Mouse (Mus musculus) myocyte (in vitro differentiated cells): ENCODE measurements around the gene Snapc3. TPM values are rescaled to one million over a fixed set of nuclear protein-coding genes. Genes with fewer than 3 reads are reported as not detected.

Experiments
- H3K27me3 ChIP-seq: one replicate; pipeline ENCODE4 v1.6.1; 2011; ENCODE audit not compliant: control insufficient read depth, insufficient read depth, insufficient read length
- H3K36me3 ChIP-seq: one replicate; pipeline ENCODE4 v1.6.1; 2011; ENCODE audit not compliant: control insufficient read depth, insufficient read depth
- H3K4me2 ChIP-seq: one replicate; pipeline ENCODE4 v1.6.1; 2011; ENCODE audit warnings: low read depth, control low read depth
- H3K4me3 ChIP-seq: one replicate; pipeline ENCODE4 v1.5.1; 2011; ENCODE audit warnings: mild to moderate bottlenecking, control low read depth, moderate library complexity
- H3K79me2 ChIP-seq: one replicate; pipeline ENCODE4 v1.6.1; 2011; ENCODE audit not compliant: control insufficient read depth, insufficient read depth
- H3ac ChIP-seq: one replicate; pipeline ENCODE4 v1.6.1; 2011; ENCODE audit not compliant: control insufficient read depth, insufficient read length
- CEBPB ChIP-seq: IDR thresholded peaks from 2 replicates; pipeline ENCODE4 v1.6.1; 2011; ENCODE audit warnings: mild to moderate bottlenecking, moderate library complexity; ENCODE audit not compliant: poor library complexity, insufficient read depth, severe bottlenecking
- E2F4 ChIP-seq: IDR thresholded peaks from one replicate; pipeline ENCODE4 v1.6.1; 2011; ENCODE audit warnings: mild to moderate bottlenecking, control low read depth, moderate library complexity; ENCODE audit not compliant: insufficient read depth
- MAX ChIP-seq: IDR thresholded peaks from one replicate; pipeline ENCODE4 v1.6.1; 2011; ENCODE audit warnings: low read depth, mild to moderate bottlenecking, control low read depth
- MYOD1 ChIP-seq, 3 experiments: IDR thresholded peaks; one replicate each; pipeline ENCODE4 v1.6.1; 2011; ENCODE audit warnings: control low read depth in 2 of 3, low read depth in 2 of 3, mild to moderate bottlenecking in 2 of 3, moderate library complexity in 1 of 3; ENCODE audit not compliant: insufficient read length in 2 of 3, control insufficient read depth in 1 of 3
- MYOG ChIP-seq, 3 experiments: IDR thresholded peaks; one replicate each; pipeline ENCODE4 v1.6.1; 2011; ENCODE audit warnings: control low read depth in 2 of 3, low read depth in 2 of 3, mild to moderate bottlenecking in 2 of 3; ENCODE audit not compliant: insufficient read length in 2 of 3, control insufficient read depth in 1 of 3, insufficient read depth in 1 of 3
- POLR2A ChIP-seq: IDR thresholded peaks from one replicate; pipeline ENCODE4 v1.6.1; 2011; ENCODE audit warnings: low read depth, mild to moderate bottlenecking, control low read depth, moderate library complexity; ENCODE audit not compliant: insufficient read length
- POLR2AphosphoS2 ChIP-seq: IDR thresholded peaks from one replicate; pipeline ENCODE4 v1.6.1; 2011; ENCODE audit warnings: low read depth, control low read depth; ENCODE audit not compliant: insufficient read length
- REST ChIP-seq: IDR thresholded peaks from one replicate; pipeline ENCODE4 v1.6.1; 2011; ENCODE audit warnings: mild to moderate bottlenecking, control low read depth, moderate library complexity; ENCODE audit not compliant: insufficient read depth, insufficient read length
- SRF ChIP-seq: IDR thresholded peaks from one replicate; pipeline ENCODE4 v1.6.1; 2011; ENCODE audit warnings: low read depth; ENCODE audit not compliant: control insufficient read depth, insufficient read length
- TCF12 ChIP-seq: IDR thresholded peaks from one replicate; pipeline ENCODE4 v1.6.1; 2011; ENCODE audit warnings: mild to moderate bottlenecking, control low read depth; ENCODE audit not compliant: poor library complexity, insufficient read depth, severe bottlenecking
- TCF3 ChIP-seq: IDR thresholded peaks from one replicate; pipeline ENCODE4 v1.6.1; 2011; ENCODE audit warnings: low read depth, control low read depth; ENCODE audit not compliant: insufficient read length
- USF1 ChIP-seq: IDR thresholded peaks from one replicate; pipeline ENCODE4 v1.6.1; 2011; ENCODE audit warnings: low read depth, mild to moderate bottlenecking, control low read depth, moderate library complexity
- polyA plus RNA-seq: library from polyadenylated mRNA; unstranded; fragments of >200 nt; fragmentation: generic; extraction: Trizol; gene quantifications from one replicate; pipeline ENCODE4 v1.2.1, GENCODE M21; 2012; ENCODE audit warnings: missing spikeins

The Snapc3 gene
- polyA plus RNA-seq, 1 experiment = 18.4 TPM

DNA sequence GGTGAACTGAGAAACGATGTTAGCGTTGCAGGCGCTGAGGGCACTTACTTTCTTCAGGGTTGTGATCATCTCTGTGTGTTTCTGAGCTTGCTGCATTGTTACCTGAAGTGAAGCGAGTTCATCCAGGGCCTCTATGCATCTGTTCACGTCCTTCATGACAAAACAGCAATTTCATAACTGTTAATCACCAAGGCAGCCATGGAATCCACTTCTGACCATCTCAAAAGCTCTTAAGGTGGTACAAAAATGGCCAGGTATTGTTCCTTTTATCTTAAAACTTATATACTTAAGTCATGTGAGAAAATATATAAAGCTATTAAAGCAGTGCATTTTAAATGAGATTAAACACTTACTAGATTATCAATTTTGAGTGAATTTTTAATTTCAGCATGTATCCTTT, 42.6 kb downstream of the Snapc3 start:
- H3K36me3 ChIP-seq = peaks cover 88% of the 10 kb centered on the region
- H3K4me2 ChIP-seq = no peak overlapping the region
- no peak overlapping the region for H3K4me3 ChIP-seq
- no peak for TF ChIP-seq CEBPB
- no peak for TF ChIP-seq REST
- no peak for TF ChIP-seq MYOG (IDR thresholded peaks at IDR 0.05; ENCODE audit: control insufficient read depth in 1 of 3, insufficient read depth in 1 of 3, insufficient read length in 2 of 3, low read depth in 2 of 3)
- no peak for TF ChIP-seq E2F4
- no peak for TF ChIP-seq USF1
- no peak for TF ChIP-seq SRF
- TF ChIP-seq MYOD1 (IDR thresholded peaks at IDR 0.05; ENCODE audit: control insufficient read depth in 1 of 3, insufficient read length in 2 of 3, low read depth in 2 of 3) = no peak
- no peak for TF ChIP-seq TCF12
- no peak for TF ChIP-seq MAX
- H3K27me3 ChIP-seq = no peaks in the 10 kb centered on the region
- H3ac ChIP-seq = no peak overlapping the region
- H3K79me2 ChIP-seq = no peaks in the 10 kb centered on the region

DNA sequence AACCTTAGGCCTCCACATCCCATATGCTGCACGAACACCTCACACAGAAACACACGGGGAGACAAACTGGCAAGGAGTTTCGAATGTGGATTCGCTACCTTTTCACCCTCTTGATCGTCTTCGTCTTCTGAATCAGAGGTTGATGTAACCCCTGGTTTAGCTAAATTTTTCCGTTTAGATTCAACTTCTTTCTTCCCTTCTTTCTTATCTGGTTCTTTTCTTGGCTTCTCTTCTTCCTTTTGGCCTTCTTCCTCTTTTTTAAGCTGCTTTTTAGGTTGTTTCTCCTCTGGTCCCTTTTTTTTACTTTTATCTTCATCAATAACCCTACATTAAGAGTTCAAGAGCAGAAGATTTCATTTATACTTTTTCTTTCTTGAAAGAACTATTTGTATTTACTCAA, 47.3 kb downstream of the Snapc3 start:
- Histone ChIP-seq H3K79me2 (no peaks in the 10 kb centered on the region), H3K4me2 (no peak overlapping the region), H3K36me3 (peaks cover 86% of the 10 kb centered on the region), H3ac (no peak overlapping the region), H3K4me3 (no peak overlapping the region), H3K27me3 (no peaks in the 10 kb centered on the region)
- TF ChIP-seq TCF3 = no peak
- TF ChIP-seq TCF12 = no peak
- TF ChIP-seq POLR2AphosphoS2 = no peak
- TF ChIP-seq E2F4 = no peak
- TF ChIP-seq CEBPB = no peak
- no peak for TF ChIP-seq MAX
- TF ChIP-seq POLR2A = no peak
- no peak for TF ChIP-seq USF1
- no peak for TF ChIP-seq MYOD1 (IDR thresholded peaks at IDR 0.05; ENCODE audit: control insufficient read depth in 1 of 3, insufficient read length in 2 of 3, low read depth in 2 of 3)
- no peak for TF ChIP-seq MYOG (IDR thresholded peaks at IDR 0.05; ENCODE audit: control insufficient read depth in 1 of 3, insufficient read depth in 1 of 3, insufficient read length in 2 of 3, low read depth in 2 of 3)
- TF ChIP-seq SRF = no peak
- no peak for TF ChIP-seq REST

DNA sequence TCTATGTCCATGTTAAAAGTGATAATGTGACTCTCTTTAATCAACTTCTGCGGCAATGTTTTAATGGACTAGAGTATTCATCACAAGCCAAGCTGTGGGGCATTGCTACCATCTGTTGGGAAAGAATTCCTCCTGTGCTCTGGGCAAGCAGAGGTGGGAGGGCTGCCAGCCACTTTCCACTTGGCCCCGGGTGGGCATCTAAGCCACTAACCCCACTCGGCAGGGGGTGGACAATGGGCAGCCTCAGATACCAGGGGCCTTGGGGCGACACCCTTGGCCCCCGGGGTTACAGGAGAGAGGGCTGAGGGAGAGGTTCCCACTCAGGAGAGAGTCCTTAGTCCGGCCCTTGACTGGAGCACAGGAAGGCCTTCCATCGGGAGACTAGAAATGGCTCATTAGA, 50.1 kb downstream of the Snapc3 start:
- Histone ChIP-seq H3K27me3 (no peaks in the 10 kb centered on the region), H3ac (no peak overlapping the region), H3K4me2 (no peak overlapping the region), H3K79me2 (no peaks in the 10 kb centered on the region), H3K4me3 (no peak overlapping the region), H3K36me3 (peaks cover 89% of the 10 kb centered on the region)
- TF ChIP-seq SRF (no peak), USF1 (no peak), POLR2AphosphoS2 (no peak), E2F4 (no peak), TCF3 (no peak), TCF12 (no peak), POLR2A (no peak), MYOG (IDR thresholded peaks at IDR 0.05; ENCODE audit: control insufficient read depth in 1 of 3, insufficient read depth in 1 of 3, insufficient read length in 2 of 3, low read depth in 2 of 3) (no peak), MYOD1 (IDR thresholded peaks at IDR 0.05; ENCODE audit: control insufficient read depth in 1 of 3, insufficient read length in 2 of 3, low read depth in 2 of 3) (no peak), MAX (no peak), CEBPB (no peak), REST (no peak)

DNA sequence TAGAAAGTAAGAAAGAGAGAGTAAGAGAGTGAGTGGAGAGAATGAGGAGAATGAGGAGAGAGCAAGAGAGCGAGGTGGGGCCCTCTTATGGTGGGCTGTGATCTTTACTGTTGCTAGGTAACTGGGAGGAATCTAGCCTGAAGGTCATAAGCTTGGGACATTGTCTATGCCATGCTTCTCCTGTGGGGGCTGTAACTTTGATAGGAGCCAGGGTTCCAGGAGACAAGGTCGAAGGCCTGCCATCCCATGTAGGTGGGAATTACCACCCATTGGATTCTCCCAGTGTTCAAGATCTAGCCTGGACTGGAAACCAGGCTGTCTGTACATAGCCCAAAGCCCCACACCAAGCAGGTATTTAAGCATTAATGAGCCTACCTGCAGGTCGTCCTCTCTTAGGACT, 50.7 kb downstream of the Snapc3 start:
- Histone ChIP-seq H3K4me2 (no peak overlapping the region), H3K79me2 (no peaks in the 10 kb centered on the region), H3K36me3 (peaks cover 89% of the 10 kb centered on the region), H3ac (no peak overlapping the region), H3K4me3 (no peak overlapping the region), H3K27me3 (no peaks in the 10 kb centered on the region)
- TF ChIP-seq MYOD1 (IDR thresholded peaks at IDR 0.05; ENCODE audit: control insufficient read depth in 1 of 3, insufficient read length in 2 of 3, low read depth in 2 of 3) = no peak
- no peak for TF ChIP-seq USF1
- TF ChIP-seq POLR2AphosphoS2 = no peak
- no peak for TF ChIP-seq REST
- no peak for TF ChIP-seq TCF3
- TF ChIP-seq TCF12 = no peak
- TF ChIP-seq CEBPB = no peak
- no peak for TF ChIP-seq MYOG (IDR thresholded peaks at IDR 0.05; ENCODE audit: control insufficient read depth in 1 of 3, insufficient read depth in 1 of 3, insufficient read length in 2 of 3, low read depth in 2 of 3)
- no peak for TF ChIP-seq MAX

DNA sequence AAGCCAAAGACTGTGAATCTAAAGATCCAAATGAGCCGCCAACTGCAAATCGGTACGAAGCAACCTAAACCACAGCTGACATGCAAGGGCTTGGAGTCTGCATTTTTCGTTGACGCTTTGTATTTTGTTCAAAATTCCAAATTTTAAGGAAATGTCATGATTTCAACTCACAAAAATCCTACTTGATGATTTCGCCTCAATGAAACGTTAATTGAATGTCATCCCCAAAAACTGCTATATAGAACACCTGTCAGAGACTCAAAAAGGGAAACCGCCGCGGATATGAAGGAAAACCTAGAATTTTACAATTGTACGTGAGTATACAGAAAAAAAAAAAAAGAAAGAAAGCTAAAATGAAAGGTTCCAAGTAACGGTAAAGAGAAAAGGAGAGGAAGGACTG, 67.7 kb downstream of the Snapc3 start:
- H3K79me2 ChIP-seq = peaks cover 40% of the 10 kb centered on the region
- H3K27me3 ChIP-seq = no peaks in the 10 kb centered on the region
- peak overlapping the region; percentile 40 for H3K4me3 ChIP-seq
- TF ChIP-seq MYOG (IDR thresholded peaks at IDR 0.05; ENCODE audit: control insufficient read depth in 1 of 3, insufficient read depth in 1 of 3, insufficient read length in 2 of 3, low read depth in 2 of 3) (no peak), MAX (no peak), TCF12 (no peak), SRF (no peak), POLR2AphosphoS2 (no peak), POLR2A (no peak), CEBPB (no peak), TCF3 (no peak), USF1 (no peak), REST (no peak), E2F4 (no peak), MYOD1 (IDR thresholded peaks at IDR 0.05; ENCODE audit: control insufficient read depth in 1 of 3, insufficient read length in 2 of 3, low read depth in 2 of 3) (no peak)
- peak overlapping the region; percentile 91 for H3K4me2 ChIP-seq
- H3ac ChIP-seq = peak overlapping the region; percentile 78
- H3K36me3 ChIP-seq = peaks cover 15% of the 10 kb centered on the region
